Mouse (Mus musculus) bone marrow macrophage, adult 2 months (primary cell): ENCODE results near the gene Mphosph6.

Experiments used
- CTCF ChIP-seq: IDR thresholded peaks from 2 replicates; pipeline ENCODE4 v1.5.1; 2012; ENCODE audit warnings: low read depth, mild to moderate bottlenecking, low read length, moderate library complexity
- POLR2A ChIP-seq: IDR thresholded peaks from 2 replicates; pipeline ENCODE4 v1.6.1; 2012; ENCODE audit warnings: mild to moderate bottlenecking, low read depth, low read length, borderline replicate concordance

DNA sequence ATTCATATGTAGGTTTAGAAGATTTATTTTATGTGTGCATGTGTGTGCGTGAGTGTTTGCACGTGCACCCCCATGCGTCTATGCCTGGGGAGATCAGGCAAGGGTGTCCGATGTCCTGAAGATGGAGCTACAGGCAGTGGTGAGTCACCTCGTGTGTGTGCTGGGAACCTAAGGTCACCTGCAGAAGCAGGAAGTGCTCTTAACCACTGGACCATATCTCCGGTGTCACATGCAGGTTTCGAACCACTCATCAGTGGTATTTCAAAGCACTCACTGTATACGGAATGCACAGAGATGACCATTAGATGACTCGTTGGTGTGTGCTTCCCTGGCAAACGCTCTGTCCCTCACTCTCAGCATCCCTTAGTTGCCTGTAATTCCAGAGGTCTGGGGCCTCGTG lies 43.8 kb downstream of the Mphosph6 start:
- TF ChIP-seq POLR2A: no peak
- TF ChIP-seq CTCF: no peak
